Mouse (Mus musculus): ENCODE results near the gene Sv2a. TPM values are rescaled to one million over a fixed set of nuclear protein-coding genes. Genes with fewer than 3 reads are reported as not detected.
A peak's percentile ranks its signal among the peaks of the same experiment; 100 is the strongest.

Gene Sv2a
- total and polyA plus RNA-seq, 2 experiments from 2014 or later, result 136 to 151 TPM

GRCm38 (mm10) chr3:96175251-96175650, 5.7 kb upstream of the Sv2a start:
- no peak for ATAC-seq
- no peak overlapping the region for H3K4me3 ChIP-seq (ENCODE audit: low read length)

GRCm38 (mm10) chr3:96178427-96178826, 2.5 kb upstream of the Sv2a start:
- TF ChIP-seq CTCF (IDR thresholded peaks at IDR 0.05; ENCODE audit: low read depth), result no peak
- Histone ChIP-seq H3K9me3 (ENCODE audit: low read length) (no peaks in the 10 kb centered on the region), H3K27me3 (ENCODE audit: insufficient read depth, low read length) (no peaks in the 10 kb centered on the region), H3K27ac (no peak overlapping the region), H3K4me3 (ENCODE audit: low read length) (no peak overlapping the region), H3K36me3 (ENCODE audit: insufficient read depth, low read length) (peaks cover 29% of the 10 kb centered on the region), H3K4me1 (ENCODE audit: insufficient read depth, low read length) (peaks cover 13% of the 10 kb centered on the region; the same call in 1 of the 2 replicates), H3K9ac (replicated peaks; ENCODE audit: low read length) (no peak overlapping the region), H3K4me2 (ENCODE audit: low read depth, low read length) (no peak overlapping the region)
- ATAC-seq, result no peak
- WGBS, result 96% methylated on average over 4 of the region's 4 CpGs
- no peak for DNase-seq (ENCODE audit: low spot score)

More at GRCm38 (mm10) chr3:96175251-96175650, 5.7 kb upstream of the Sv2a start:
- DNase-seq (ENCODE audit: low spot score), result no peak
- no peak overlapping the region for H3K27ac ChIP-seq
- no peak overlapping the region for H3K9ac ChIP-seq (replicated peaks; ENCODE audit: low read length)
- no peaks in the 10 kb centered on the region for H3K9me3 ChIP-seq (ENCODE audit: low read length)
- no peaks in the 10 kb centered on the region for H3K27me3 ChIP-seq (ENCODE audit: insufficient read depth, low read length)
- 94% methylated on average over 6 of the region's 6 CpGs for WGBS
- peaks cover 11% of the 10 kb centered on the region for H3K4me1 ChIP-seq (ENCODE audit: insufficient read depth, low read length)
- H3K36me3 ChIP-seq (ENCODE audit: insufficient read depth, low read length), result peaks cover 29% of the 10 kb centered on the region
- no peak for TF ChIP-seq CTCF (IDR thresholded peaks at IDR 0.05; ENCODE audit: low read depth)
- no peak overlapping the region for H3K4me2 ChIP-seq (ENCODE audit: low read depth, low read length)

GRCm38 (mm10) chr3:96178902-96179301, 2.0 kb upstream of the Sv2a start:
- ATAC-seq, result no peak
- no peaks in the 10 kb centered on the region for H3K9me3 ChIP-seq (ENCODE audit: low read length)
- H3K4me3 ChIP-seq (ENCODE audit: low read length), result no peak overlapping the region
- WGBS, result 77% methylated on average over 2 of the region's 2 CpGs
- no peak for TF ChIP-seq CTCF (IDR thresholded peaks at IDR 0.05; ENCODE audit: low read depth)
- H3K27me3 ChIP-seq (ENCODE audit: insufficient read depth, low read length), result no peaks in the 10 kb centered on the region
- DNase-seq (ENCODE audit: low spot score), result no peak
- H3K9ac ChIP-seq (replicated peaks; ENCODE audit: low read length), result no peak overlapping the region
- no peak overlapping the region for H3K4me2 ChIP-seq (ENCODE audit: low read depth, low read length)
- H3K4me1 ChIP-seq (ENCODE audit: insufficient read depth, low read length), result peaks cover 13% of the 10 kb centered on the region; the same call in 1 of the 2 replicates
- no peak overlapping the region for H3K27ac ChIP-seq
- peaks cover 29% of the 10 kb centered on the region for H3K36me3 ChIP-seq (ENCODE audit: insufficient read depth, low read length)

GRCm38 (mm10) chr3:96179531-96179930, 1.4 kb upstream of the Sv2a start:
- ATAC-seq (no peak), DNase-seq (ENCODE audit: low spot score) (peak; percentile 71)
- WGBS, result 32% methylated on average over 4 of the region's 4 CpGs

DNA sequence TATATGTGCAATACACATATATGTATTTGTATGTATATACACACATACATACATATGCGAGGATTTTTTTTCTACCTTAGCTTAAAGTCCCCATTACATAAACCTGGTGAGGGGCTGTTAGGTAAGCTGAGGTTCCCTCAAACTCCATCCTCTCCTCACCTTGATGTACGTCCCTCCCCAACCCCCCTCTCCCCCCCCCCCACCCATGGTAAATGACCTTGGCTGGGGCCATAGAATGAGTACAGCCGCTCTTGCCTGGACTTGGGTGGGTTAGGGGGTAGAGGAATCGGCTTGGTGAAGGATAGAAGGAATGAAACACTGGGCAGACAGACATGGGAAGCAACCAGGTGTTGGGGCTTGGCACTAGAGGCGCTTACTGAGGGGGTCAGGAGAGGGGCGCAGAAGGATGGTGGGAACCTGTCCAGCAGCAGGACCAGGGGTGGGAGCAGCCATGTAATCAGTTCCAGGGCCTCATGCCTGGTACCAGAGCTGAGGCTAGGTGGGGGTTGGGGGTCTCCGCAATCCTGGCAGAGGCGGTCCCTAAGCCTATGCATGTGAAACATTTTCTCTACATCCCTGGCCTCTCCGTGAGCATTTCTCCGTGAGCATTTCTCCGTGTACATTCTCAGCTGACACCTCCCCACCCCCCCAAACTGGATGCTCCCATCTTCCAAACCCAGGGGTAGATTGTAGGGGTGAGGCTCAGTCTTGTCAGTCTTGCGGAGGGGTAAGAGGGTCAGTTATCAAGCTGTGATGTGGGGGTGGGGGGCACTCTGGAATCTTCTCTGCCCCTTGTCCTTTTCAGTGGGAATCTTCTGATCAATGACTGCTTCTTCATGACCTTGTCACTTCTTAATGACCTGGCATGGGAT, 795 bp downstream of the Sv2a start:
- DNase-seq (ENCODE audit: low spot score), result peak; percentile 63
- TF ChIP-seq CTCF (IDR thresholded peaks at IDR 0.05; ENCODE audit: low read depth), result no peak
- Histone ChIP-seq H3K27ac (peak overlapping the region; percentile 89), H3K9me3 (ENCODE audit: low read length) (no peaks in the 10 kb centered on the region), H3K9ac (replicated peaks; ENCODE audit: low read length) (peak overlapping the region; percentile 74), H3K4me3 (ENCODE audit: low read length) (peak overlapping the region; percentile 70), H3K4me1 (ENCODE audit: insufficient read depth, low read length) (peaks cover 13% of the 10 kb centered on the region; the same call in 1 of the 2 replicates), H3K27me3 (ENCODE audit: insufficient read depth, low read length) (no peaks in the 10 kb centered on the region), H3K4me2 (ENCODE audit: low read depth, low read length) (peak overlapping the region; percentile 69), H3K36me3 (ENCODE audit: insufficient read depth, low read length) (peaks cover 10% of the 10 kb centered on the region; the same call in 1 of the 2 replicates)
- WGBS, result 22% methylated on average over 12 of the region's 12 CpGs
- ATAC-seq, result peak; percentile 57

More at GRCm38 (mm10) chr3:96179531-96179930, 1.4 kb upstream of the Sv2a start:
- Histone ChIP-seq H3K27me3 (ENCODE audit: insufficient read depth, low read length) (no peaks in the 10 kb centered on the region), H3K9me3 (ENCODE audit: low read length) (no peaks in the 10 kb centered on the region), H3K4me3 (ENCODE audit: low read length) (no peak overlapping the region), H3K9ac (replicated peaks; ENCODE audit: low read length) (no peak overlapping the region), H3K36me3 (ENCODE audit: insufficient read depth, low read length) (peaks cover 27% of the 10 kb centered on the region), H3K27ac (0 out of 2 replicates have a peak overlapping the region, but pooled peaks have one; percentile 22), H3K4me2 (ENCODE audit: low read depth, low read length) (no peak overlapping the region), H3K4me1 (ENCODE audit: insufficient read depth, low read length) (peaks cover 13% of the 10 kb centered on the region; the same call in 1 of the 2 replicates)
- no peak for TF ChIP-seq CTCF (IDR thresholded peaks at IDR 0.05; ENCODE audit: low read depth)

GRCm38 (mm10) chr3:96182382-96182776, 1.4 kb downstream of the Sv2a start:
- Histone ChIP-seq H3K27ac (peak overlapping the region; percentile 89), H3K27me3 (ENCODE audit: insufficient read depth, low read length) (no peaks in the 10 kb centered on the region), H3K36me3 (ENCODE audit: insufficient read depth, low read length) (peaks cover 14% of the 10 kb centered on the region), H3K9ac (replicated peaks; ENCODE audit: low read length) (peak overlapping the region; percentile 74), H3K4me2 (ENCODE audit: low read depth, low read length) (peak overlapping the region; percentile 69), H3K9me3 (ENCODE audit: low read length) (no peaks in the 10 kb centered on the region), H3K4me3 (ENCODE audit: low read length) (peak overlapping the region; percentile 70), H3K4me1 (ENCODE audit: insufficient read depth, low read length) (peaks cover 13% of the 10 kb centered on the region; the same call in 1 of the 2 replicates)
- WGBS, result 30% methylated on average over 4 of the region's 4 CpGs
- DNase-seq (ENCODE audit: low spot score) (peak; percentile 18), ATAC-seq (no peak)
- TF ChIP-seq CTCF (IDR thresholded peaks at IDR 0.05; ENCODE audit: low read depth), result no peak

Data from hindbrain, postnatal 0 days (tissue).